Mouse (Mus musculus): ENCODE measurements around the gene Krtap27-1. TPM values are rescaled to one million over a fixed set of nuclear protein-coding genes. Genes with fewer than 3 reads are reported as not detected.

The Krtap27-1 gene
- total RNA-seq (2014; fragmentation: Nextera tagmentation): not detected in 2 replicates
- not detected in 2 replicates for total RNA-seq (2017)
- polyA plus RNA-seq (2012): not detected in 2 replicates

DNA sequence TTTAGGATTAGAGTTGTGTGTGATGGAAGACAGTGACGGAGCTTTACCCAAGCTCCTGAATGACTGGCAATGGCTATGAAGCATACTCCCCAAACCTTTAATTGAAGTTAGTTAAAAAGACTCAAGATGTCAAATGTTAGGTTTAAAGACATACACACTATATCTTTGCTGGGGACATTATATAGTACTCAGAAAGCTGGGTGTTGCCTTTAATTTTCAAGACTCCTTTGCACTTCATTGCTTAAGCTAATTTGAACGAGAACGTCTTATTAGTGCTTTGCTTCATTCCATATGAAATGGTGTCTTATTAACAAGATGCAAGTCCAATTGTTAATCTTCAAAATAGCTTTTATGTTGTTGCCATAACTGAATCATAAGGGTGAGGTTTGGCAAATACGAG, at the start of gene Krtap27-1:
Krtap27-1 (minus strand) TSS at position 101 of the 400 bp plus-strand sequence.
- DNase-seq (ENCODE audit: low spot score) (no peak), ATAC-seq (ENCODE audit: extremely low read depth, insufficient number of reproducible peaks, low FRiP score, poor library complexity, severe bottlenecking) (no peak)
- Histone ChIP-seq H3K4me1 (ENCODE audit: insufficient read depth, low read depth, low read length) (no peaks in the 10 kb centered on the region), H3K9me3 (replicated peaks) (no peaks in the 10 kb centered on the region; the same call in 1 of the 2 replicates), H3K4me3 (ENCODE audit: low read depth, low read length) (no peak within 1 kb of the TSS), H3K27me3 (ENCODE audit: insufficient read depth, low read length) (no peaks in the 10 kb centered on the region), H3K36me3 (replicated peaks) (no peaks in the 10 kb centered on the region)
- TF ChIP-seq TAL1 (conservative IDR thresholded peaks at IDR 0.05; ENCODE audit: low read depth, low read length) (no peak), GATA2 (IDR thresholded peaks at IDR 0.05; ENCODE audit: borderline replicate concordance, low read depth, low read length) (no peak), POLR2AphosphoS5 (IDR thresholded peaks at IDR 0.05; ENCODE audit: insufficient replicate concordance, low read depth, low read length) (no peak), GATA1 (IDR thresholded peaks at IDR 0.05; ENCODE audit: borderline replicate concordance, low read length) (no peak), CTCF (IDR thresholded peaks at IDR 0.05; ENCODE audit: low read depth, low read length) (no peak)

DNA sequence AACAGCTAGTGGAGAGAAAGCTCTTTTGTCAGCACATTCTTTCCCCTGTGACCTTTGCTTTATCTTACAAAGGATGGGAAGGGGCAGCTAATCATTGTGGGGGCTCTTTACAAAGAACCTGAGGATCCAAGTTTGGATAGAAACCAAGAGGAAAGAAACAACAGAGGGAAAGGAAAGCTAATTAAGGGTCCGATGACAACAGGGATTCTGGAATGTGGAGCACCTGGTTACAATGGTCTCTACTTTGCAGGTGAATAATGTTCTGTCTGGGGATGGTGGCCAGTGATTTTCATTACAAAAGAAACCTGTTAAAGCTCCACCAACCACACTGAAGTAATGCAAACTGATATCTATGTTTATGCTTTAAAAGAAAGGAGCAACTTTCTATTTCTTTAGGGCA, 48.6 kb upstream of the Krtap27-1 start:
- Histone ChIP-seq H3K4me1 (ENCODE audit: insufficient read depth, low read depth, low read length) (no peaks in the 10 kb centered on the region), H3K9me3 (replicated peaks) (peaks cover 4% of the 10 kb centered on the region; the same call in 1 of the 2 replicates), H3K4me3 (ENCODE audit: low read depth, low read length) (no peak overlapping the region), H3K27me3 (ENCODE audit: insufficient read depth, low read length) (no peaks in the 10 kb centered on the region), H3K36me3 (replicated peaks) (no peaks in the 10 kb centered on the region)
- TF ChIP-seq CTCF (IDR thresholded peaks at IDR 0.05; ENCODE audit: low read depth, low read length) (no peak), TAL1 (conservative IDR thresholded peaks at IDR 0.05; ENCODE audit: low read depth, low read length) (no peak), POLR2AphosphoS5 (IDR thresholded peaks at IDR 0.05; ENCODE audit: insufficient replicate concordance, low read depth, low read length) (no peak)
- no peak for ATAC-seq (ENCODE audit: extremely low read depth, insufficient number of reproducible peaks, low FRiP score, poor library complexity, severe bottlenecking)
- DNase-seq (ENCODE audit: low spot score): no peak

GRCm38 (mm10) chr16:88716549-88716948, 45.1 kb upstream of the Krtap27-1 start:
- TF ChIP-seq POLR2AphosphoS5 (IDR thresholded peaks at IDR 0.05; ENCODE audit: insufficient replicate concordance, low read depth, low read length) (no peak), GATA2 (IDR thresholded peaks at IDR 0.05; ENCODE audit: borderline replicate concordance, low read depth, low read length) (no peak), GATA1 (IDR thresholded peaks at IDR 0.05; ENCODE audit: borderline replicate concordance, low read length) (no peak), CTCF (IDR thresholded peaks at IDR 0.05; ENCODE audit: low read depth, low read length) (no peak), TAL1 (conservative IDR thresholded peaks at IDR 0.05; ENCODE audit: low read depth, low read length) (no peak)
- Histone ChIP-seq H3K27me3 (ENCODE audit: insufficient read depth, low read length) (no peaks in the 10 kb centered on the region), H3K36me3 (replicated peaks) (no peaks in the 10 kb centered on the region), H3K4me3 (ENCODE audit: low read depth, low read length) (no peak overlapping the region), H3K9me3 (replicated peaks) (peaks cover 8% of the 10 kb centered on the region), H3K4me1 (ENCODE audit: insufficient read depth, low read depth, low read length) (no peaks in the 10 kb centered on the region)
- no peak for DNase-seq (ENCODE audit: low spot score)
- no peak for ATAC-seq (ENCODE audit: extremely low read depth, insufficient number of reproducible peaks, low FRiP score, poor library complexity, severe bottlenecking)

DNA sequence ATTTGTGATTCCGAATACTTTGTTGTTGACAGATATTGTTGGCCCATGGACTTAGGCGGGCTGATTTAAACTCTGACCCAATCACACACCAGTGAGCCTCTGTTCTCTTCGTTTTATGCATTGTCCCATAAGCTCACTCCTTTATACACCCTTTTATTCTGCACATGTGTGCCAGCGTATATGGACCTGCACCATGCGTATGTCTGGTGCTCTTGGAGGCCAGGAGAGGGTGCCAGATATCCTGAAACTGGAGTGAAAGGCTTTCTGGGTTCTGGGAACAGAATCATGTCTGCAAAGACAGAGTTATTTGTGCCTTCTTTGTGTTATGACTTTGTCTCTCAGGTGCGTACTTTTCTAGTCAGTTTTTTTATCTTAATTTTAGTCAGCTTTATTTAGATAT, 39.8 kb upstream of the Krtap27-1 start:
- Histone ChIP-seq H3K4me1 (ENCODE audit: insufficient read depth, low read depth, low read length) (no peaks in the 10 kb centered on the region), H3K36me3 (replicated peaks) (no peaks in the 10 kb centered on the region), H3K27me3 (ENCODE audit: insufficient read depth, low read length) (no peaks in the 10 kb centered on the region), H3K4me3 (ENCODE audit: low read depth, low read length) (no peak overlapping the region), H3K9me3 (replicated peaks) (peaks cover 14% of the 10 kb centered on the region)
- DNase-seq (ENCODE audit: low spot score) (no peak), ATAC-seq (ENCODE audit: extremely low read depth, insufficient number of reproducible peaks, low FRiP score, poor library complexity, severe bottlenecking) (no peak)
- TF ChIP-seq GATA2 (IDR thresholded peaks at IDR 0.05; ENCODE audit: borderline replicate concordance, low read depth, low read length): no peak
- no peak for TF ChIP-seq GATA1 (IDR thresholded peaks at IDR 0.05; ENCODE audit: borderline replicate concordance, low read length)
- TF ChIP-seq POLR2AphosphoS5 (IDR thresholded peaks at IDR 0.05; ENCODE audit: insufficient replicate concordance, low read depth, low read length): no peak
- no peak for TF ChIP-seq CTCF (IDR thresholded peaks at IDR 0.05; ENCODE audit: low read depth, low read length)
- no peak for TF ChIP-seq TAL1 (conservative IDR thresholded peaks at IDR 0.05; ENCODE audit: low read depth, low read length)

GRCm38 (mm10) chr16:88710757-88711156, 39.3 kb upstream of the Krtap27-1 start:
- Histone ChIP-seq H3K9me3 (replicated peaks) (peaks cover 14% of the 10 kb centered on the region), H3K36me3 (replicated peaks) (no peaks in the 10 kb centered on the region), H3K4me1 (ENCODE audit: insufficient read depth, low read depth, low read length) (no peaks in the 10 kb centered on the region), H3K27me3 (ENCODE audit: insufficient read depth, low read length) (no peaks in the 10 kb centered on the region), H3K4me3 (ENCODE audit: low read depth, low read length) (no peak overlapping the region)
- no peak for TF ChIP-seq TAL1 (conservative IDR thresholded peaks at IDR 0.05; ENCODE audit: low read depth, low read length)
- no peak for TF ChIP-seq GATA1 (IDR thresholded peaks at IDR 0.05; ENCODE audit: borderline replicate concordance, low read length)
- TF ChIP-seq CTCF (IDR thresholded peaks at IDR 0.05; ENCODE audit: low read depth, low read length): no peak
- TF ChIP-seq POLR2AphosphoS5 (IDR thresholded peaks at IDR 0.05; ENCODE audit: insufficient replicate concordance, low read depth, low read length): no peak
- no peak for TF ChIP-seq GATA2 (IDR thresholded peaks at IDR 0.05; ENCODE audit: borderline replicate concordance, low read depth, low read length)
- DNase-seq (ENCODE audit: low spot score) (no peak), ATAC-seq (ENCODE audit: extremely low read depth, insufficient number of reproducible peaks, low FRiP score, poor library complexity, severe bottlenecking) (no peak)

- peaks cover 10% of the 10 kb centered on the region for H3K9me3 ChIP-seq (replicated peaks)
- ATAC-seq (ENCODE audit: extremely low read depth, insufficient number of reproducible peaks, low FRiP score, poor library complexity, severe bottlenecking) (no peak), DNase-seq (ENCODE audit: low spot score) (no peak)
- no peaks in the 10 kb centered on the region for H3K27me3 ChIP-seq (ENCODE audit: insufficient read depth, low read length)
- H3K36me3 ChIP-seq (replicated peaks): no peaks in the 10 kb centered on the region
- TF ChIP-seq GATA1 (IDR thresholded peaks at IDR 0.05; ENCODE audit: borderline replicate concordance, low read length): no peak
- H3K4me1 ChIP-seq (ENCODE audit: insufficient read depth, low read depth, low read length): no peaks in the 10 kb centered on the region
- H3K4me3 ChIP-seq (ENCODE audit: low read depth, low read length): no peak within 1 kb of the TSS
Observed at GRCm38 (mm10) chr16:88707496-88708012, 36.1 kb upstream of the Krtap27-1 start, which contains the start of gene 2310061N02Rik. Gene 2310061N02Rik (minus strand): TSS chr16:88707962.

Measured in G1E (cell line).